Mouse (Mus musculus) right cerebral cortex, postnatal 36 days (tissue): Measurements from ENCODE around the gene BC055324.

Experiments
- DNase-seq, 2 experiments: peaks; one replicate each; pipeline ENCODE4 v3.0.0; 2022; ENCODE audit warnings: low spot score in 2 of 2, mixed read lengths in 1 of 2

BC055324 gene

DNA sequence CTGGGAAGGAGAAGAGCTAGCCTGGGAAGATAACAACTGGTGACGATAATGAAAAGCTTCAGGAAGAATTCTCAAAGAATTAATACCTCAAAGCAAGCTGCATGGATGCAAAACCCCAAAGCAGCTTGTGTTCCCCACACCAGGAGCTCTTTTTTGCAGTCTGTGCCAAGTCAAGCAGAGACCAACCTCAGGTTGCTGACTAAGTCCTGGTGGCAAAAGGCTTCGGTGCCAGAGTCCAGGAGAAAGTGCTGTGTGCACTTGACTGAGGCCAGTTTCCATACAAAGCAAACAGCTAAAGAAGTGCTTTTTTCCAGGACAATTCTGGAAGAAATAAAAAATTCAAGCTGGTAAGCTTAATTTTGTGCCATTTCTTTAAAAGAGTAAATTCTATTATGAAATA lies 41.2 kb downstream of the BC055324 start:
- no peak for DNase-seq

DNA sequence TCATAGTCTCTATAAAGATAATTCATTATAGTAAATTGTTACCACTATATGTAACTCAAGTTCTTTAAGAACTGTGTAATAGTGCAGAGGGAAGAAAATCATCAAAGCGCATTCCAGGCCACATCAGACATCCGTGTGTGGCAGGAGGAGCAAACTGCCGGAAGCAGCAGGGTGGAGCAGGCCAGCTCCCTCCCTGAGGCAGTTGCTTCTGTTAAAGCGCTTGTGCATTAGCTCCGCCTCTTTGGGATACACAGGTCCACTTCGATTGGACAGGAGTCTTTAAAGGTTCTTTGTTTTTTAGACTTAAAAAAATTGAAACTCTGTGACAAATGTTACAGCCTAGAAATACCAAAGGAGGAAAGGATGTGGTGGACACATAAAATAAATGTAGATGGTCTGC lies 52.5 kb downstream of the BC055324 start:
- no peak for DNase-seq

DNA sequence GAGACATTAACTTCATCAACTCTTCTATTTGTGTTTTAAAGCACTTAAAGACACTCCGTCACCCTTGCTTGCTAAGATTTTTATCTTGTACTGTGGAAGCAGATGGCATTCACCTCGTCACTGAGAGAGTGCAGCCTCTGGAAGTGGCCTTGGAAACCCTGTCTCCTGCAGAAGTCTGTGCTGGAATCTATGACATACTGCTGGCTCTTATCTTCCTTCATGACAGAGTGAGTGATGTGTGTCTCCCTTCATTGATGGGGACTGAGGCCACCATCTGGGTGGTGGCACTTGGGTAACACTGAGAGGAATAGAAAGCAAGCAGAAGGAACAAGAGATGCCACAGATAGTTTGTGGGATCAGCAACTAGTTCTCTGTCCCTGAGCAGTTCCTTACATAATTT lies 60.0 kb downstream of the BC055324 start:
- DNase-seq: no peak

DNA sequence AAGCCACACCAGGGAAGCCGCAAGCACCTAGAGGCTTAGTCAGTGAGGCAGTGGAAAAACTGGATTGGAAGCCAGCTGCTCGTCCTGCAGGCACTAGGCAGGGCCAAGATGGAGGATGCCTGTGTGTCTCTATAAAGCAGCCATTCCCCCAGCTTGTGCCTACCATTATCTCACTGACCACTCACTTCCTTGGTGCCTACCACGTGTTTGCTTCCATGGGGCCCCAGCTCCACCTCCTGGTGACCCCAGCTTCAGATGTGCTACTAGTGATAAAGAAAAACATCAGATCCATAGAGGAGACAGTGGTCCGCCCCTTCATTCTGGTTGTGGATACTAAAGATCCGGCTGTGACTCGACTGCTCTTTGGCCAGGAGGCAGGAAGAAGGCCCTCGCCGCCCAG lies 62.8 kb downstream of the BC055324 start:
- DNase-seq: no peak

DNA sequence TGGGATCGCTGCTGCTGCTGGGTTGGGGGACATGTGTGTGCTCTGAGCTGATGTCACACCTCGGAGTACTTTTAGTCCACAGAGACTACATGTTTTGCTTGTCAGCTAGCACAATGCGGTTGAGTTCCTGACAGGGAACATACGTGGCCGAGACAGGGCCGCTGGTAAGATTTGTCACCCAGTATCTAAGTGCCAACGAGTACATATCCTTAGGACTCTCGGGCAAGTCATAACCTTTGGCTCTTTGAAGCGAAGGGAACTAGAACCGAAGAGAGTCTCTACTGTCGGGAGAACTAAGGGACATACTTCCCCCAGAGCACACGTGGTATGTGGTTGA lies 64.2 kb downstream of the BC055324 start:
- DNase-seq: no peak

DNA sequence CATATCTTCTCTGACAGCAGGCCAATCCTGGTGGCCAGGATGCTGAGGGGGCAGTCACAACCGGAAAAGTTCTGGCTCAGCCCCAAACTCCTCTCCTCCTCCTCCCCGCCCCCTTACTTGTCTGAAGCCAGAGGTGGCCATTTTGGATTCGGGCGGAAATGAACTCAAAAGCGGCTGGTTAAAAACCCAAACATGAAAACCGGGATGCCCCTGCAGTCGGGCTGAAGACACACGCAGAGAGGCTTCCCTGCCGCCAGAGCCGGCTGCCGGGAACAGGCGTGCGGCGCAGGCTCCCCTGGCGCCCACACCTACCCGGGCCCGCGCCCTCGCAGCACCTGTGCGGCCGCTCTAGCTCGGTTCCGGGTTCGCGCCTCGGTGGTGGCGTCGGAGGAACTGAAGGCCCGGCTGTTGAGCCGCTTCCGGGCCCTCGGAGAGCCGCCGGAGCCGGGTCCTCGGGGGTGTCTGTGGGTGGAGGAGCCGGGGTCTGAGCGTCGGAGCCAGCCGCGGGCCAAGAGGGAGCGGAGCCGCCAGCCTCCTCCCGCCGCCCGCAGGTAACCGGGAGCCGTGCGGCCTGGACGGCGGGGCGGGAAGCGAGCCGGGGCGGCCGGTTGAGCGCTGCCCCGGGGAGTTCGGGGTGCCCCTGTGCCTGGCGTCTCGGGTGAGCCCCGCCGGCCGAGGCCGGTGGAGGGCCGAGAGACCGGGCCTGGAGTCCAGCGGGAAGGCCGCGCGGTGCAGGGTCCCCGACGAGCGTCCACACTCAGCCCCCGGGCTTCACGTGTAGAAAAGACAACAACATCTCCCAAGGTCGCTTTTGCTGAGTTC lies 64.7 kb downstream of the BC055324 start:
- DNase-seq: peak; percentile 80 to 84

DNA sequence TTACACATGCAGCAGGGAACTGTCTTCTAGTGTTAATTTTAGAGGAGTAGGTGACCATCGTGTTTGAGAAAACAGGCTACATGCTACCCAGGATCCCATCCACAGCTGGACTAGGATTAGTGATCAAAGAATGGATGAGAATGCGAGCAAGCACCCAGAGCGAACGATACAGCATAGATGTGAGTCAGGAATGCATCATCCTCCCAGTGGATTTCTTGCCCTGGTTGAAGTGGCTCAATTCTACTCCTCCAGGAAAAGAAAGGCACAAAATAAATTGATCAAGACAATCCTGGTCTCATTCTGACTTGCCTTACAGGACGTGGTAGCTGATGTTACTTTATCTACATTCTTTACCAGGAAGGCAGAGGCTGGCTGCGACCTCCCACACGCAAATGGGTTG lies 65.8 kb downstream of the BC055324 start, which contains the start of gene Scyl3:
Gene Scyl3, plus strand, starts transcription at position 255 of the 400 bp plus-strand sequence.
- DNase-seq: no peak

DNA sequence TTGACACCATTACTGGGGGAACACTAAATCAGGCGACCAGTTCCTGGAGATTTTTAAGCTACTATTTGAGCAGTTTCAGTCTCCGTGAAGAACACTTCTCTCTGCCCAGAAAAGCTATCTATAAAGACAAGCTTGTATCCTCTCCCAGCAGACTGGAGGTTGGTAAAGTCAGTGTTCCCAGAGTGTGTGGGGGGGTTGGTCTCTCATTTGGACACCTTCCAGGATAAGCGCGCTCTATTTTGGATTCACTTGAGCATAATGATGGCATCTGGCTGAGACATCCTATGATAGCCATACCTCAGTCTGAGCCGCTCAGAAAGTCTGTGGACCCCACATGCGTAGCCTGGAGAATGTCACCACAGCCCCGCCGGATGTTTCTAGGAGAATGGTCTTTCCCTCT lies 70.5 kb downstream of the BC055324 start:
- peak in 1 of 2 experiments; percentile 45 for DNase-seq

DNA sequence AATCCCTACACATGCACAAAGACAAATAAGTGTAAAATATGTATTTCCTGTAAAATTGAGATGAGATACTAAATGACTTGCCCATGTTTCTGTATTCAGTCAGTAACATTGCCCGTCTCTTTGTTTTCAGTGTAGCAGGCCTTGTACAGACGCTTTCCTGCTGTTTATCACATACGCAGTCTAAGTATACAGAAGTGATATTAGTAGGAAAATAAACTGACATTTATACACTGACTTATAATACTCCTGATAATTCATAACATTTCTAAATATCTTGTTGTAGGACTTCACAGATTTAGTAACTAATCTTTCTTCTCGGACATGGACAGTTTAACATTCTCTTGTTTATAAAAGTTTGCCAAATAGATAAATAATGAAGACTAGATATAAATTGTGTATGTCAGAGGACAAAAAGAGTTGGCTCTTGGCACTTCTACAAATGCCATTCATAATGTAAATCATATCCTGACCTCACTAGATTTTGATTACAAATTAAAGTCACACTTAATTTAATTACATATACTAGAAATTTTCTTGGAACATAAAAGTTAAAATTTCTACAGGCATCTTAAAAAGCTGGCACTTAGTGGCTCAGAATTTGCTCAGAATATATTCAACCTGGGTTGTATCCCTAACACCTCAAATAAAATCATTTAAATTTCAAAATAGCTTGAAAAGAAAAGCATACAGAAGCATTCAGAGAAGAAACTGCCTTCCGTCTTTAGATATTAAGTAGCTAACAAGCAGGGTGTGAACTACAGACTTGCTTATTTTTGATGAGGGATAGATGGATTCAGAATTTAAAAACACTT lies 77.0 kb downstream of the BC055324 start:
- no peak for DNase-seq

DNA sequence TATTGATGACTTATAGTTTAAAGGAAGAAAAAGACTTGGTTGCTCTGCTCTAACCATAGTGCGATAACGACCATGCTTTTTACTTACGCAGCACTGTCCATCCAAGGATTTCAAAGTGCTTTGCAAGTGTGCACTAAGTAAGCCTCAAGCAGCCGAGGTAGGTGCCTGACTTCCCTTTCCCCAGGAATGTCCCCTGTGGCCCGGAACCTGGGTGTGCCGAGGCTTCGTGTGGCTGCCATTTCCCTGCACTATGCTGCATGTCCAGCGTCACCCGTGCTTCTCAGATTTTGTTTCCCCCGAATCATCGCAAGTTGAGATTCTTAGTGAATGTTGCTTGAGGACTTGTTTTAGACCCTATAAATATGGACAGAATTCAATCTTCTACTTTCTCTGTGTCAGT lies 82.6 kb downstream of the BC055324 start:
- DNase-seq: no peak

DNA sequence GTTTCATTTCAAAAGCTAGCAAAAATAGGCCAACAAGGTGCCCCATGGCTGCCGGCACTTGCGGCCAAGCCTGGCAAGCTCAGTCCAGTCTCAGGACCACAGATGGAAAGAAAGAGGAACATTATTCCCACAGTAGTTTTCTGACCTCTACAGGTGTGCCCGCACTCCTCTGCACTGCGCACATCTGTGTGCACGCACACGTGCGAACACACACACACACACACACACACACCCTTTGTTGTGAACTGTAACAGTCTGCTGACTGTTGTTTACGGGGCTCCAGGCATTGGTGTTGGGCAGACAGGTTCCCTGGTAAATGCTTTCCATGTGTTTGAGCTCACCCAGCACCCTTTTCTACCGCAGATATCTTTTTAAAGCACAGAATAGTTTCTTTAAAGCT lies 83.8 kb downstream of the BC055324 start:
- DNase-seq: no peak

DNA sequence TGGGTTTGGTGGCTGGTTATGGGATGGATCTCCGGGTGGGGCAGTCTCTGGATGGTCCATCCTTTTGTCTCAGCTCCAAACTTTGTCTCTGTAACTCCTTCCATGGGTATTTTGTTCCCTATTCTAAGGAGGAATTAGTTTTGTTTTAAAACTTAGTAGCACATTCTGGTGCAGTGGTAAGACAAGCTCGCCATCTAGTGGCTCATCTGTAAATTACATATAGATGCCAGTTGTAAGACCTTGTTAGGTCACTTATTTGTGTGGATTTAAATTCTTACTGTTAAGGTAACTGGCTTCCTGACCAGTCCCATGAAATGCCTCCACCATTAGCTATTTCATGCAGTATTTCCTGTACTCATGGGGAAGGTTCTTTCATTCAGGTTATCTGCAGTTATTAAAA lies 84.3 kb downstream of the BC055324 start:
- no peak for DNase-seq

DNA sequence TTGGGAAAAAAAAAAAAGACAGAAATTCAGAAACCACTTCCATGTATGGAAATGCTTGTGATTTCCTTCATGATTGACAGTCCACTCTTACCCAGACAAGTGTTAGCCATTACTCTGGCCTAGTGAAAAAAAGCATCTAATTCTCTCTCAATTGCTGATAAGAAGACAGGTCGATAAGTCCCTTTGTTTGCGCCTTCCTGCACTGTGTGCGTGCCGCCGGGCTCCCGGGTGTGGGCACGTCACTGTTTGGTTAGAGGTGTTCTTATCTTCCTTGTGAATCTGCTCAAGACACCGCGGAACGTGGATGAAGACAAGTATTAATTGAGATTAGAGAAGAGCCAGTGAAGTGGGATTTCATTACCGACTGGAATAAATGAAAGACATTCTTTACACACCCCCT lies 86.2 kb downstream of the BC055324 start:
- no peak for DNase-seq

DNA sequence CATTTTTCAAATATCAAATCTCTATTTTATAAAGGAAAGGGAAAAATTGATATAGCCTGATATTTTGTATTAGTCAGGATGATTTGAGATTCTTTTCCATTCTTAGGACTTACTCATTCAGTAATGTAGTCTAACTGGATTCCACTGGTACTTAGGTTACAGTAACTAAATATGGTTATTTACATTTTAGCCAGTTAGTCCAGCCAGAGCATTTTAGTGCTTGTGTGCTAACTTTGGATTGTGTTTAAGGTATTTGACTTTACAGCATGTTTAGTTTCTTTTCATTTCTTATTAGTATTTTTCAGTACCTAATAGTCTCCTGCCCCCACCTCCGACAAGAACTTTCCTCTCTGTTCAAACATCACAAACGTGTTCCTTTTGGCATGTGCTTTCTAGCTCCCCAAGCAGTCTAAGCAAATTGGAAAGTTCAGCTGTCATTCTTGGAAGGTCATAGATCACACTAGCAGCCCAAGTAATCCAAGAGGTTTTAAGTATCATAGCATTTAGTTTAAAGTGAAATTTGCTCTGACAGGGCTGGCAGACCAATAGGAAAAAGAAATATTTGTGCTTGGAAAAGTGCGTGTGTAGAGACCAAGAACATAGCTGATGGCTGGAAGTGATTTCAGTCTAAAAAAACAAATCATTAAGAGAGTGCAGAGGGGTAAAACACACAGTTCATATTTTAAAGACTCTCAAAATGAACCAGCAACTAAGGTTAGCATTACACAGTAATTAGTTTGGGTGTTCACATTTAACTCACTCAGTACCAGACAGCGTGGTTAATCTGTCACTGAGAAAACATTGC lies 87.4 kb downstream of the BC055324 start:
- no peak for DNase-seq

DNA sequence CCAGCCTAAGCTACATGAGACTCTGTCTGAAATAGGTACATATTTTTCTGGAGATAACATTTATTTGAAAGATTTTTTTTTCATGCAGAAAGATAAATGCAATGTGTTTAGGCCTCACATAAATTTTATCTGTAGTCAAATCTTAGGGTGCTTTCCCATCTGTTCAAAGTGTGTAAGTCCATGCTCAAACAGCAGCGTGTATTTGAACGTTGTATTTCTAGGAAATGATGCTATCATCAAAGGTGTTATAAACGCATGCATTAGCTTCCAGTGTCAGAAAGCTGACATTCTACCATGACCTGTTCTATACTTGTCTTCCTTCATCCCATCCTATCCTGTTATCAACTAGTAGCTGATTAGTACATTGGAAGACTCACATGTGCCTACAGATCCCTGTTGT lies 91.2 kb downstream of the BC055324 start:
- DNase-seq: no peak

DNA sequence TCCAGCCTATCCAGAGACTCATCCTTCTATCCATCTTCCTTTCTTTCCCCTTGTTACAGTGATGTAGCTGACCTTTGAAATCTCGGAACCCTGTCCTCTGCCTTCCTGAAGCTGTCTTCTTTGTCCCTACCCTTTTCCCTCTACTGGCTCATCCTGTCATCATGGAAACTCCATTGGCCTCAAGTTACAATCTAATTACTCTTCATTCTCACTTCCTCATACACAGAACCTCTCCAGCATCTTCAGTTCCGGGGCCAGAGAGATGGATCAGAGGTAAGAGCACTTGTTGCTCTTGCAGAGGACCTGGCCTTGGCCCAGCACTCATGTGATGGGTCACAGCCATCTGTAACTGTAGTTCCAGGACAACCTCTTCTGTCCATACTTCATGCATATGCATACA lies 94.4 kb downstream of the BC055324 start:
- DNase-seq: no peak

DNA sequence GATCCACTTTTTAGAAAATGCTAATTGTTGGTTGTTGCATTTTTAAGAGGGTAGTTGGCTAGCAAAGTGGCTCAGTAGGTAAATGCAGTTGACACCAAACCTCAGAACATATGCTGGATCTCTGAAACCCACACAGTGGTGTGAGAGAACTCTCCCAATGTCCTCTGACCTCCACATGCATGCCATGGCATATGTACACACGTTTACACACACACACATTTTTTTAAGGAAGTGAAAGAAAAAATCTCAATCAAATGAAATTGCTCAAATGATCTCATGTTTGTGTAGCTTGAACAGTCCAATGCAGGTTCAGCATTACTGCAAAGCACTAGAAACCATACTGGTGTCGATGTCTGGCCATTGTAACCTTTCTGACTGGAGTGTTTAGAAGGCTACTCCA lies 95.0 kb downstream of the BC055324 start:
- no peak for DNase-seq

DNA sequence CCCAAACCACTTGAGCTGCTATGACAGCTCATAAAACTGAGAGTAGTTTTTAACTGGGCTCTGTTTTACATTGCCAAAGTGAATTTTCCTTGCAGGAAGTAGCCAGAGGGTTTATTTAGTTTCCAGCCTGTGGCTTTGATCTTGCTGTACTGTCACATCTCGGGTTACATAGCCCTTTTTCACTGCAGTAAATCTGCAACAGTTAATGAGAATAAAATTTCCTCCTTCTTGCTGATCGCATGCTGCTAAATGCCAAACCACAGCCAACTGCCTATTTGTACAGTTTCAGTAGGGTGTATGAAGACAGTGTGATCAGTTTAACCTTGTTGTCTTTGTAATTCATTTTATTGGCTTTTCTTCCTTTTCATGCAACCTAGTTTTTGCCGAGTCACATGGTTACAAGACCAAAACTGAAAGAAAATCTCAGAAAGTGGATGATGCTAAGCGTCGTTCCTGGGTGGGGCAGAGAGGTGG lies 96.3 kb downstream of the BC055324 start:
- DNase-seq: no peak
